Comparison of ENCODE assay signal across 13 mouse cellular contexts in genomic region chr5:23165947-23166350, GRCm38 (mm10).
A peak's percentile ranks its signal among the peaks of the same experiment; 100 is the strongest.
DNase-seq lines count a peak whose midpoint lies in the region; ATAC-seq lines count a peak whose summit lies in the region.
"Had no signal": no experiment of that assay in that cellular context is flagged by ENCODE, and none has a peak within 500 bp of the region (broad histone marks: within the 10 kb centered on the region; RNA-seq: fewer than 3 reads in every experiment).

No protein-coding gene starts in this region.

- no peak overlapping the region for H3K9ac ChIP-seq in forebrain, embryonic 11.5 days (ENCODE audit: low read length)
- H3K9ac ChIP-seq in midbrain, embryonic 13.5 days (replicated peaks): peak overlapping the region; percentile 21; the same call in 1 of the 2 replicates
- H3K9ac ChIP-seq: limb, embryonic 13.5 days; lung, embryonic 15.5 days had no signal

- no peak for DNase-seq in forebrain, embryonic 11.5 days (ENCODE audit: low spot score)
- no peak for DNase-seq in forebrain, embryonic 10.5 days (ENCODE audit: extremely low spot score, low spot score)
- DNase-seq in brain, adult 2 months (ENCODE audit: low read depth, low spot score): peak; percentile 52
- DNase-seq in frontal cortex, postnatal 10 days (ENCODE audit: low spot score in 2 of 2): peak; percentile 11 to 32
- DNase-seq in kidney, postnatal 25 days: no peak
- DNase-seq in lung, postnatal 36 days: no peak
- DNase-seq: B cell, adult 2 months; right cerebral cortex, postnatal 14 days had no signal

- H3K4me3 ChIP-seq in forebrain, embryonic 11.5 days (ENCODE audit: low read depth, low read length): no peak overlapping the region
- H3K4me3 ChIP-seq in forebrain, embryonic 10.5 days: no peak overlapping the region
- H3K4me3 ChIP-seq in midbrain, embryonic 13.5 days (replicated peaks): peak overlapping the region; percentile 8; the same call in 1 of the 2 replicates
- H3K4me3 ChIP-seq: limb, embryonic 13.5 days; lung, embryonic 15.5 days had no signal

- no peaks in the 10 kb centered on the region for H3K9me3 ChIP-seq in forebrain, embryonic 11.5 days (ENCODE audit: control insufficient read depth, low read length)
- H3K9me3 ChIP-seq in forebrain, embryonic 10.5 days: no peaks in the 10 kb centered on the region
- no peaks in the 10 kb centered on the region for H3K9me3 ChIP-seq in midbrain, embryonic 13.5 days
- H3K9me3 ChIP-seq: limb, embryonic 13.5 days; lung, embryonic 15.5 days had no signal

- no peak overlapping the region for H3K27ac ChIP-seq in forebrain, embryonic 11.5 days (ENCODE audit: low read depth, low read length)
- no peak overlapping the region for H3K27ac ChIP-seq in forebrain, embryonic 10.5 days
- peak overlapping the region; percentile 61 for H3K27ac ChIP-seq in midbrain, embryonic 13.5 days
- H3K27ac ChIP-seq: limb, embryonic 13.5 days; lung, embryonic 15.5 days had no signal

- no peaks in the 10 kb centered on the region for H3K27me3 ChIP-seq in forebrain, embryonic 11.5 days (ENCODE audit: control insufficient read depth, insufficient read depth, low read length)
- no peaks in the 10 kb centered on the region for H3K27me3 ChIP-seq in forebrain, embryonic 10.5 days (ENCODE audit: poor library complexity, severe bottlenecking)
- no peaks in the 10 kb centered on the region for H3K27me3 ChIP-seq in midbrain, embryonic 13.5 days
- H3K27me3 ChIP-seq: limb, embryonic 13.5 days; lung, embryonic 15.5 days had no signal

- WGBS in forebrain, embryonic 11.5 days: 18% methylated on average over 6 of the region's 6 CpGs
- WGBS in forebrain, embryonic 10.5 days: 31% methylated on average over 6 of the region's 6 CpGs
- 11% methylated on average over 6 of the region's 6 CpGs for WGBS in midbrain, embryonic 13.5 days

- no peaks in the 10 kb centered on the region for H3K36me3 ChIP-seq in forebrain, embryonic 11.5 days (ENCODE audit: control insufficient read depth, insufficient read depth, low read length)
- H3K36me3 ChIP-seq in forebrain, embryonic 10.5 days (replicated peaks): no peaks in the 10 kb centered on the region
- H3K36me3 ChIP-seq in midbrain, embryonic 13.5 days: no peaks in the 10 kb centered on the region
- H3K36me3 ChIP-seq: limb, embryonic 13.5 days; lung, embryonic 15.5 days had no signal

- no peak overlapping the region for H3K4me2 ChIP-seq in forebrain, embryonic 11.5 days (ENCODE audit: low read depth, low read length, severe bottlenecking)
- H3K4me2 ChIP-seq in midbrain, embryonic 13.5 days (replicated peaks): peak overlapping the region; percentile 35
- H3K4me2 ChIP-seq: limb, embryonic 13.5 days; lung, embryonic 15.5 days had no signal

- no peaks in the 10 kb centered on the region for H3K4me1 ChIP-seq in forebrain, embryonic 11.5 days (replicated peaks; ENCODE audit: control insufficient read depth, insufficient read depth, low read length)
- peaks cover 7% of the 10 kb centered on the region for H3K4me1 ChIP-seq in forebrain, embryonic 10.5 days
- peaks cover 18% of the 10 kb centered on the region for H3K4me1 ChIP-seq in midbrain, embryonic 13.5 days (replicated peaks)
- H3K4me1 ChIP-seq: limb, embryonic 13.5 days; lung, embryonic 15.5 days had no signal

- 0 out of 2 replicates have a peak, but pooled peaks have one; percentile 27 for ATAC-seq in forebrain, embryonic 11.5 days (replicated peaks; ENCODE audit: low FRiP score)
- peak; percentile 74 for ATAC-seq in midbrain, embryonic 13.5 days
- ATAC-seq in megakaryocyte-erythroid progenitor cell, adult 5-6 weeks (replicated peaks; ENCODE audit: low FRiP score, low TSS enrichment, poor library complexity, severe bottlenecking): no peak
- ATAC-seq: activated CD4-positive, CD25-positive, alpha-beta regulatory T cell, adult 4 months had no signal

Comparison
In these comparisons a context has a peak if more than half of its experiments do, and no peak if none do; other contexts are left out.
1. DNase-seq: peak in brain, adult 2 months (single experiment) and frontal cortex, postnatal 10 days (2 of 2); none in forebrain, embryonic 11.5 days (single experiment), forebrain, embryonic 10.5 days (single experiment), kidney, postnatal 25 days (0 of 2) and lung, postnatal 36 days (single experiment).